ENCODE assay signal across 21 mouse cellular contexts in genomic region chr1:181865863-181866216, GRCm38 (mm10). TPM values are rescaled to one million over a fixed set of nuclear protein-coding genes. Genes with fewer than 3 reads are reported as not detected.
DNase-seq lines count a peak whose midpoint lies in the region; ATAC-seq and TF ChIP-seq lines count a peak whose summit lies in the region.
"Had no signal": no experiment of that assay in that cellular context is flagged by ENCODE, and none has a peak within 500 bp of the region (broad histone marks: within the 10 kb centered on the region; RNA-seq: fewer than 3 reads in every experiment).

No protein-coding gene starts in this region.

- H3K27ac ChIP-seq in stomach, postnatal 0 days (replicated peaks) = peak overlapping the region; percentile 85
- H3K27ac ChIP-seq: forebrain, embryonic 10.5 days; hindbrain, embryonic 14.5 days had no signal

- no peak overlapping the region for H3K4me2 ChIP-seq in stomach, postnatal 0 days (replicated peaks; ENCODE audit: low read depth)
- H3K4me2 ChIP-seq: heart, embryonic 12.5 days; hindbrain, embryonic 14.5 days had no signal

- no peak for TF ChIP-seq EP300 in stomach, postnatal 0 days (optimal IDR thresholded peaks at IDR 0.05)

- peak; percentile 61 to 71; a peak in 3 of 4 replicates for ATAC-seq in hematopoietic stem cell, adult 5-6 weeks (replicated peaks in 1 of 2; ENCODE audit: insufficient read depth in 1 of 2, low FRiP score in 2 of 2, low TSS enrichment in 1 of 2, low read depth in 1 of 2, poor library complexity in 2 of 2, severe bottlenecking in 2 of 2)
- ATAC-seq in megakaryocyte, adult 5-6 weeks (ENCODE audit: poor library complexity, severe bottlenecking) = peak; percentile 76
- no peak for ATAC-seq in stomach, postnatal 0 days (ENCODE audit: low FRiP score, low TSS enrichment)
- ATAC-seq: forebrain, postnatal 0 days; midbrain, embryonic 16.5 days had no signal

- 44% methylated on average over 5 of the region's 5 CpGs for WGBS in stomach, postnatal 0 days

- peak; percentile 39 for DNase-seq in thymus, postnatal 25 days
- no peak for DNase-seq in thymus, adult 18-20 months
- DNase-seq in stomach, postnatal 0 days (ENCODE audit: low spot score) = no peak
- DNase-seq in spleen, adult 12 weeks (ENCODE audit: low spot score) = no peak
- no peak for DNase-seq in layer of hippocampus, postnatal 10 days (ENCODE audit: low spot score in 2 of 2)
- DNase-seq: adrenal gland, postnatal 14 days; cerebellum, adult 11 months; cerebellum, postnatal 25 days; forebrain, postnatal 0 days; gastrocnemius, postnatal 36 days; heart, postnatal 14 days; kidney, adult 18-20 months; kidney, postnatal 10 days; lung, postnatal 14 days; right cerebral cortex, postnatal 4 days had no signal

- no peaks in the 10 kb centered on the region for H3K27me3 ChIP-seq in stomach, postnatal 0 days (ENCODE audit: control insufficient read depth, insufficient read depth, low read length)

- no peak overlapping the region for H3K4me3 ChIP-seq in stomach, postnatal 0 days (ENCODE audit: low read depth, low read length)
- H3K4me3 ChIP-seq: forebrain, embryonic 10.5 days; heart, embryonic 12.5 days had no signal

- H3K36me3 ChIP-seq in stomach, postnatal 0 days (ENCODE audit: control insufficient read depth, insufficient read depth, low read length) = no peaks in the 10 kb centered on the region
- H3K36me3 ChIP-seq: forebrain, embryonic 10.5 days; heart, embryonic 12.5 days had no signal

- H3K9ac ChIP-seq in stomach, postnatal 0 days (ENCODE audit: low read length) = no peak overlapping the region
- H3K9ac ChIP-seq: forebrain, postnatal 0 days; heart, embryonic 12.5 days; hindbrain, embryonic 14.5 days had no signal

- no peak for TF ChIP-seq CTCF in stomach, postnatal 0 days (IDR thresholded peaks at IDR 0.05; ENCODE audit: low read depth)

- H3K4me1 ChIP-seq in stomach, postnatal 0 days (replicated peaks; ENCODE audit: control insufficient read depth, insufficient read depth) = 0 out of 2 replicates have a peak, but pooled peaks cover 3% of the 10 kb centered on the region

- H3K9me3 ChIP-seq in stomach, postnatal 0 days (ENCODE audit: control insufficient read depth, low read length) = no peaks in the 10 kb centered on the region
- H3K9me3 ChIP-seq: heart, embryonic 12.5 days had no signal

RNA-seq across cellular contexts. Expression of gene Lbr, which starts 23.0 kb away (rescaled TPM):
- 198 and 199 TPM in 2 replicates for total RNA-seq in hematopoietic stem cell, adult 5-6 weeks (2017)
- 457 and 500 TPM in 2 replicates for total RNA-seq in megakaryocyte, adult 5-6 weeks (2015)
- 415 and 440 TPM in 2 replicates for total RNA-seq in megakaryocyte, adult 5-6 weeks (2017)
- polyA plus RNA-seq in stomach, postnatal 0 days (2015; fragmentation: Nextera tagmentation; extraction: Ambion mirVana) = 46.8 and 49.8 TPM in 2 replicates
- total RNA-seq in layer of hippocampus, postnatal 10 days (2021) = 10 to 100 TPM; 15.0 to 17.8 TPM

Comparison
In these comparisons a context has a peak if more than half of its experiments do, and no peak if none do; other contexts are left out.
1. RNA of gene Lbr, which starts 23.0 kb away (total RNA-seq): 415 to 500 TPM in megakaryocyte, adult 5-6 weeks and 198 to 199 TPM in hematopoietic stem cell, adult 5-6 weeks; 15.0 to 17.8 TPM in layer of hippocampus, postnatal 10 days; every median in the first group is over 10 times any median in the second.